Mouse (Mus musculus): ENCODE measurements at regions not wholly inside any gene's neighbourhood (a gene's known extent, or its start where the extent isn't known, plus 50 kb on each side); places are given as distances from the start of the nearest gene placed in this dataset.
"Not testable (repeated sequence)": the region's sequence is repeated elsewhere in the genome, so short reads cannot be mapped to it uniquely, and the experiment has no call there.

GRCm38 (mm10) chr17:52351293-52351692 is 251.2 kb upstream of the Kcnh8 start:
- peak; percentile 36 to 43 for DNase-seq (ENCODE audit: low spot score in 2 of 2)

GRCm38 (mm10) chr17:52350696-52351095 is 251.8 kb upstream of the Kcnh8 start:
- no peak for DNase-seq (ENCODE audit: low spot score in 2 of 2)

- DNase-seq (ENCODE audit: low spot score in 2 of 2), result no peak
Measured at GRCm38 (mm10) chr17:52349872-52350271, 252.6 kb upstream of the Kcnh8 start.

GRCm38 (mm10) chr17:52348481-52349083 is 253.9 kb upstream of the Kcnh8 start:
- peak in 1 of 2 experiments; percentile 25 for DNase-seq (ENCODE audit: low spot score in 2 of 2)

- DNase-seq (ENCODE audit: low spot score in 2 of 2), result no peak
Measured at GRCm38 (mm10) chr17:52320586-52320985, 281.9 kb upstream of the Kcnh8 start.

GRCm38 (mm10) chr17:52316976-52317375 is 285.5 kb upstream of the Kcnh8 start:
- DNase-seq (ENCODE audit: low spot score in 2 of 2), result no peak

GRCm38 (mm10) chr17:52315879-52316278 is 286.6 kb upstream of the Kcnh8 start:
- DNase-seq (ENCODE audit: low spot score in 2 of 2), result no peak

- not testable (repeated sequence) for DNase-seq (ENCODE audit: low spot score in 2 of 2)
Measured at GRCm38 (mm10) chr17:52315456-52315855, 287.1 kb upstream of the Kcnh8 start.

- no peak for DNase-seq (ENCODE audit: low spot score in 2 of 2)
Measured at GRCm38 (mm10) chr17:52312043-52312442, 290.5 kb upstream of the Kcnh8 start.

- no peak for DNase-seq (ENCODE audit: low spot score in 2 of 2)
Measured at GRCm38 (mm10) chr17:52308789-52309188, 293.7 kb upstream of the Kcnh8 start.

- DNase-seq (ENCODE audit: low spot score in 2 of 2), result no peak
Measured at GRCm38 (mm10) chr17:52304133-52304532, 298.4 kb upstream of the Kcnh8 start.

- no peak for DNase-seq (ENCODE audit: low spot score in 2 of 2)
Measured at GRCm38 (mm10) chr17:52303320-52303719, 299.2 kb upstream of the Kcnh8 start.

- DNase-seq (ENCODE audit: low spot score in 2 of 2), result no peak
Measured at GRCm38 (mm10) chr17:52299769-52300168, 302.7 kb upstream of the Kcnh8 start.

- DNase-seq (ENCODE audit: low spot score in 2 of 2), result no peak
Measured at GRCm38 (mm10) chr17:52285392-52285791, 317.1 kb upstream of the Kcnh8 start.

GRCm38 (mm10) chr17:52282264-52282663 is 320.2 kb upstream of the Kcnh8 start:
- no peak for DNase-seq (ENCODE audit: low spot score in 2 of 2)

- no peak for DNase-seq (ENCODE audit: low spot score in 2 of 2)
Measured at GRCm38 (mm10) chr17:52278523-52278922, 324.0 kb upstream of the Kcnh8 start.

- DNase-seq (ENCODE audit: low spot score in 2 of 2), result no peak
Measured at GRCm38 (mm10) chr17:52268792-52269191, 333.7 kb upstream of the Kcnh8 start.

- no peak for DNase-seq (ENCODE audit: low spot score in 2 of 2)
Measured at GRCm38 (mm10) chr17:52251284-52251683, 351.2 kb upstream of the Kcnh8 start.

- no peak for DNase-seq (ENCODE audit: low spot score in 2 of 2)
Measured at GRCm38 (mm10) chr17:52225584-52225983, 376.9 kb upstream of the Kcnh8 start.

- no peak for DNase-seq (ENCODE audit: low spot score in 2 of 2)
Measured at GRCm38 (mm10) chr17:52220422-52220821, 382.1 kb upstream of the Kcnh8 start.

GRCm38 (mm10) chr17:52217411-52217810 is 384.3 kb upstream of the Satb1 start:
- no peak for DNase-seq (ENCODE audit: low spot score in 2 of 2)

- no peak for DNase-seq (ENCODE audit: low spot score in 2 of 2)
Measured at GRCm38 (mm10) chr17:52212944-52213343, 379.9 kb upstream of the Satb1 start.

- DNase-seq (ENCODE audit: low spot score in 2 of 2), result no peak
Measured at GRCm38 (mm10) chr17:52210483-52210882, 377.4 kb upstream of the Satb1 start.

- no peak for DNase-seq (ENCODE audit: low spot score in 2 of 2)
Measured at GRCm38 (mm10) chr17:52197731-52198130, 364.6 kb upstream of the Satb1 start.

Measured in left cerebral cortex, adult 9 months (tissue).